Mouse (Mus musculus) kidney, adult 11 months (tissue): ENCODE measurements around the gene Ppm1n.

ENCODE experiments used
- DNase-seq: peaks from one replicate; pipeline ENCODE4 v3.0.0; 2022

The Ppm1n gene

GRCm38 (mm10) chr7:19243858-19244257 lies 36.0 kb downstream of the Ppm1n start:
- DNase-seq, result no peak

GRCm38 (mm10) chr7:19242005-19242404 lies 37.9 kb downstream of the Ppm1n start:
- DNase-seq, result no peak

- DNase-seq, result no peak
Observed at GRCm38 (mm10) chr7:19240905-19241463, 38.9 kb downstream of the Ppm1n start.

GRCm38 (mm10) chr7:19239986-19240385 lies 39.9 kb downstream of the Ppm1n start:
- DNase-seq, result no peak

- DNase-seq, result peak; percentile 84
Observed at GRCm38 (mm10) chr7:19239423-19239822, 40.4 kb downstream of the Ppm1n start.

GRCm38 (mm10) chr7:19238344-19238743 lies 41.5 kb downstream of the Ppm1n start:
- DNase-seq, result no peak

GRCm38 (mm10) chr7:19236411-19236810 lies 43.5 kb downstream of the Ppm1n start:
- no peak for DNase-seq

- DNase-seq, result no peak
Observed at GRCm38 (mm10) chr7:19235092-19235671, 44.7 kb downstream of the Ppm1n start.

- no peak for DNase-seq
Observed at GRCm38 (mm10) chr7:19234652-19235051, 45.2 kb downstream of the Ppm1n start.

GRCm38 (mm10) chr7:19231849-19232248 lies 48.0 kb downstream of the Ppm1n start:
- DNase-seq, result peak; percentile 66

- no peak for DNase-seq
Observed at GRCm38 (mm10) chr7:19230899-19231298, 49.0 kb downstream of the Ppm1n start.

GRCm38 (mm10) chr7:19230041-19230580 lies 49.8 kb downstream of the Ppm1n start:
- peak; percentile 75 for DNase-seq

GRCm38 (mm10) chr7:19229404-19229803 lies 50.5 kb downstream of the Ppm1n start:
- DNase-seq, result no peak

GRCm38 (mm10) chr7:19228793-19229148 lies 51.1 kb downstream of the Ppm1n start:
- no peak for DNase-seq

- DNase-seq, result peak; percentile 100
Observed at GRCm38 (mm10) chr7:19227883-19228792, 51.7 kb downstream of the Ppm1n start, which contains the start of gene Opa3. TSS of gene Opa3 (plus strand) at chr7:19228334.

GRCm38 (mm10) chr7:19226817-19227797 lies 52.8 kb downstream of the Ppm1n start:
- DNase-seq, result no peak
